Comparison of ENCODE assay signal across 24 mouse cellular contexts in the genomic region with DNA sequence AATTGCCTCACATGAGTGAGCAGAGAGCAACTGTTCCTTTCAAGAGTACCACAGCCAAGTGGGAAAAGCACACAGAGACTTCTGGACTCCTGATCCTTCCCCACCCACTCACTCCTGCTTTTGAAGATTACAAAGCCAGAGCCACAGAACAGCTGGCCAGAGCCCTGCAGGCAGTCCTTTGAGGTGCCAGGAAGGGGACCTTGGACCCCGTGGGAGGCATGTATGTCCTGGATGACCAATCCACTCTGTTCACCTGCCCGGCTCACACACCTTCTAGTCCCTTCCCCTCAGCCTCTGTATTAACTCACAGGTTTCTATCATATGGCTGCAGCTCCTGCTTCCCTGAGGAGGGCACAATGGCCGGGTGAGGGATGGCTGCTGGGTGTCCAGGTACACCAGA. TPM values are rescaled to one million over a fixed set of nuclear protein-coding genes. Genes with fewer than 3 reads are reported as not detected.
A peak's percentile ranks its signal among the peaks of the same experiment; 100 is the strongest.
DNase-seq lines count a peak whose midpoint lies in the region; ATAC-seq and TF ChIP-seq lines count a peak whose summit lies in the region.
"Had no signal": no experiment of that assay in that cellular context is flagged by ENCODE, and none has a peak within 500 bp of the region (broad histone marks: within the 10 kb centered on the region; RNA-seq: fewer than 3 reads in every experiment).

No protein-coding gene starts in this region.

- TF ChIP-seq CTCF in liver, postnatal 0 days (IDR thresholded peaks at IDR 0.05; ENCODE audit: low read depth): no peak

- WGBS in kidney, embryonic 16.5 days: 80% methylated on average over 3 of the region's 3 CpGs
- 59% methylated on average over 3 of the region's 3 CpGs for whole genome bisulfite sequencing in liver, postnatal 0 days (ENCODE audit: insufficient replicate concordance)

- no peak for ATAC-seq in kidney, embryonic 16.5 days (ENCODE audit: low FRiP score, low TSS enrichment)
- peak; percentile 75 for ATAC-seq in liver, postnatal 0 days
- ATAC-seq in cerebellum, adult (ENCODE audit: insufficient number of reproducible peaks, low FRiP score, low TSS enrichment): no peak
- ATAC-seq: forebrain, embryonic 15.5 days; hindbrain, embryonic 16.5 days; midbrain, embryonic 13.5 days had no signal

- H3K4me2 ChIP-seq in kidney, embryonic 16.5 days (replicated peaks; ENCODE audit: low read depth, low read length): no peak overlapping the region
- H3K4me2 ChIP-seq in liver, postnatal 0 days (ENCODE audit: low read depth, low read length): no peak overlapping the region
- H3K4me2 ChIP-seq: forebrain, embryonic 15.5 days; limb, embryonic 12.5 days; midbrain, embryonic 13.5 days had no signal

- H3K36me3 ChIP-seq in kidney, embryonic 16.5 days (ENCODE audit: insufficient read depth, low read length): peaks cover 12% of the 10 kb centered on the region
- H3K36me3 ChIP-seq in liver, postnatal 0 days (replicated peaks; ENCODE audit: insufficient read depth, low read length): no peaks in the 10 kb centered on the region
- H3K36me3 ChIP-seq: forebrain, embryonic 15.5 days had no signal

- no peak overlapping the region for H3K27ac ChIP-seq in kidney, embryonic 16.5 days (ENCODE audit: low read length)
- no peak overlapping the region for H3K27ac ChIP-seq in liver, postnatal 0 days (ENCODE audit: low read depth)
- H3K27ac ChIP-seq: forebrain, embryonic 15.5 days; heart, embryonic 10.5 days; limb, embryonic 12.5 days; midbrain, embryonic 13.5 days had no signal

- peak; percentile 25 for DNase-seq in kidney, adult 9 months
- DNase-seq in testis, postnatal 10 days (ENCODE audit: low spot score): peak; percentile 37
- no peak for DNase-seq in testis, postnatal 14 days (ENCODE audit: low spot score)
- DNase-seq in liver, postnatal 0 days: peak; percentile 22
- peak; percentile 20 for DNase-seq in thymus, postnatal 4 days
- DNase-seq: adrenal gland, adult 8-10 months; cerebellum, adult 8-10 months; kidney, adult 11 months; kidney, postnatal 14 days; layer of hippocampus, postnatal 36 days; lung, adult 2 months; right cerebral cortex, postnatal 14 days had no signal

- H3K4me1 ChIP-seq in kidney, embryonic 16.5 days (ENCODE audit: insufficient read depth, low read length): no peaks in the 10 kb centered on the region
- peaks cover 5% of the 10 kb centered on the region; the same call in 1 of the 2 replicates for H3K4me1 ChIP-seq in liver, postnatal 0 days (ENCODE audit: insufficient read depth)
- H3K4me1 ChIP-seq: forebrain, embryonic 15.5 days; midbrain, embryonic 13.5 days had no signal

- no peak overlapping the region for H3K4me3 ChIP-seq in kidney, embryonic 16.5 days (ENCODE audit: low read length)
- no peak overlapping the region for H3K4me3 ChIP-seq in liver, postnatal 0 days (ENCODE audit: low read depth, low read length)
- H3K4me3 ChIP-seq: forebrain, embryonic 15.5 days; heart, embryonic 10.5 days; limb, embryonic 12.5 days; megakaryocyte, embryonic 14.5 days; midbrain, embryonic 13.5 days had no signal

- H3K27me3 ChIP-seq in kidney, embryonic 16.5 days (ENCODE audit: insufficient read depth, low read length): no peaks in the 10 kb centered on the region
- no peaks in the 10 kb centered on the region for H3K27me3 ChIP-seq in liver, postnatal 0 days (ENCODE audit: insufficient read depth, low read length)
- H3K27me3 ChIP-seq: forebrain, embryonic 15.5 days; limb, embryonic 12.5 days; midbrain, embryonic 13.5 days had no signal

- H3K9ac ChIP-seq in kidney, embryonic 16.5 days (replicated peaks; ENCODE audit: low read length): no peak overlapping the region
- H3K9ac ChIP-seq in liver, postnatal 0 days (replicated peaks): no peak overlapping the region
- H3K9ac ChIP-seq: forebrain, embryonic 15.5 days; limb, embryonic 12.5 days; midbrain, embryonic 13.5 days had no signal

- TF ChIP-seq EP300 in liver, postnatal 0 days (IDR thresholded peaks at IDR 0.05; ENCODE audit: low read depth): no peak

- no peaks in the 10 kb centered on the region for H3K9me3 ChIP-seq in kidney, embryonic 16.5 days (ENCODE audit: low read length)
- no peaks in the 10 kb centered on the region for H3K9me3 ChIP-seq in liver, postnatal 0 days (ENCODE audit: low read length)
- H3K9me3 ChIP-seq: forebrain, embryonic 15.5 days; heart, embryonic 10.5 days; limb, embryonic 12.5 days; megakaryocyte, embryonic 14.5 days; midbrain, embryonic 13.5 days had no signal

RNA-seq across cellular contexts. Expression of a gene that starts 25.4 kb away (rescaled TPM):
- 5.6 and 7.1 TPM in 2 replicates for polyA plus RNA-seq in kidney, embryonic 16.5 days (2015; fragmentation: Nextera tagmentation; extraction: Ambion mirVana)
- polyA plus RNA-seq in liver, postnatal 0 days (2015; fragmentation: Nextera tagmentation; extraction: Ambion mirVana): 1.4 and 1.5 TPM in 2 replicates

RNA-seq across cellular contexts. Expression of a gene that starts 25.6 kb away (rescaled TPM):
- polyA plus RNA-seq in kidney, embryonic 16.5 days (2015; fragmentation: Nextera tagmentation; extraction: Ambion mirVana): 742 and 792 TPM in 2 replicates
- 289 and 296 TPM in 2 replicates for polyA plus RNA-seq in liver, postnatal 0 days (2015; fragmentation: Nextera tagmentation; extraction: Ambion mirVana)

RNA-seq across cellular contexts. Expression of a gene that starts 43.6 kb away (rescaled TPM):
- polyA plus RNA-seq in kidney, embryonic 16.5 days (2015; fragmentation: Nextera tagmentation; extraction: Ambion mirVana): not detected in 2 replicates
- not detected in 2 replicates for polyA plus RNA-seq in liver, postnatal 0 days (2015; fragmentation: Nextera tagmentation; extraction: Ambion mirVana)
- polyA plus RNA-seq: C2C12; embryonic facial prominence, embryonic 14.5 days; forebrain, embryonic 15.5 days; gonadal fat pad, adult 2 months; heart, embryonic 10.5 days; heart, embryonic 16.5 days; hindbrain, embryonic 16.5 days; limb, embryonic 12.5 days; lung, adult 2 months; midbrain, embryonic 13.5 days had no signal
